Mouse (Mus musculus) heart, embryonic 14.5 days (tissue): ENCODE data around the gene Inhba. TPM values are rescaled to one million over a fixed set of nuclear protein-coding genes. Genes with fewer than 3 reads are reported as not detected.
A peak's percentile ranks its signal among the peaks of the same experiment; 100 is the strongest.

Source experiments
- ATAC-seq: fragments of 200-750 bp; cut with Nextera tagmentation; 2 replicates; pipeline ENCODE4 v1.8.0; 2017; ENCODE audit warnings: low read depth, moderate TSS enrichment; ENCODE audit not compliant: insufficient number of reproducible peaks, insufficient read depth, low FRiP score
- H3K27ac ChIP-seq, 2 experiments: fragments of 200-500 bp in 1 of 2; fragments of 300-500 bp in 1 of 2; sonication (generic) in 1 of 2; replicated peaks in 1 of 2; 2 replicates each; pipeline ENCODE4 v1.5.1; 2012 to 2014; ENCODE audit warnings: low read depth in 2 of 2, low read length in 2 of 2, control low read depth in 1 of 2, mild to moderate bottlenecking in 1 of 2, mixed read lengths in 1 of 2; ENCODE audit not compliant: control insufficient read depth in 1 of 2, insufficient read depth in 1 of 2
- H3K27me3 ChIP-seq: fragments of 300-500 bp; sonication (generic); 2 replicates; pipeline ENCODE4 v1.6.1; 2014; ENCODE audit warnings: mild to moderate bottlenecking, low read length, control low read depth; ENCODE audit not compliant: control insufficient read depth, insufficient read depth
- H3K36me3 ChIP-seq: fragments of 300-500 bp; sonication (generic); 2 replicates; pipeline ENCODE4 v1.6.1; 2014; ENCODE audit warnings: mild to moderate bottlenecking, control low read depth, low read length, mixed read lengths; ENCODE audit not compliant: control insufficient read depth, insufficient read depth
- H3K4me1 ChIP-seq, 2 experiments: fragments of 200-500 bp in 1 of 2; fragments of 300-500 bp in 1 of 2; sonication (generic) in 1 of 2; 2 replicates each; pipeline ENCODE4 v1.6.1; 2012 to 2014; ENCODE audit warnings: low read length in 2 of 2, control low read depth in 1 of 2, mixed read lengths in 1 of 2; ENCODE audit not compliant: control insufficient read depth in 2 of 2, insufficient read depth in 2 of 2
- H3K4me2 ChIP-seq: fragments of 300-500 bp; sonication (generic); 2 replicates; pipeline ENCODE4 v1.6.1; 2014; ENCODE audit warnings: mild to moderate bottlenecking, low read length
- H3K4me3 ChIP-seq, 2 experiments: fragments of 200-500 bp in 1 of 2; fragments of 300-500 bp in 1 of 2; sonication (generic) in 1 of 2; 2 replicates each; pipeline ENCODE4 v1.5.1; 2012 to 2014; ENCODE audit warnings: low read length in 2 of 2, mild to moderate bottlenecking in 2 of 2, control low read depth in 1 of 2, low read depth in 1 of 2, moderate library complexity in 1 of 2; ENCODE audit not compliant: control insufficient read depth in 1 of 2, insufficient read depth in 1 of 2
- H3K9ac ChIP-seq: fragments of 300-500 bp; sonication (generic); 2 replicates; pipeline ENCODE4 v1.6.1; 2014; ENCODE audit warnings: mild to moderate bottlenecking, low read length
- H3K9me3 ChIP-seq: fragments of 300-500 bp; sonication (generic); 2 replicates; pipeline ENCODE4 v1.6.1; 2016; ENCODE audit warnings: low read length, control low read depth; ENCODE audit not compliant: control insufficient read depth
- WGBS: fragments of 180-500 bp; shearing (Covaris S2); extraction: QIAGEN DNeasy Blood & Tissue Kit; methylation state at CpG from one replicate; pipeline ENCODE4 v1.1.7; 2014; 5-methylcytosine and 5-hydroxymethylcytosine counted together
- polyA plus RNA-seq: library from polyadenylated mRNA; unstranded; fragments of >200 nt; fragmentation: Nextera tagmentation; extraction: Ambion mirVana; gene quantifications from 2 replicates; pipeline ENCODE4 v1.2.1, GENCODE M21; 2014

Inhba gene
- polyA plus RNA-seq, 1 experiment from 2014 or later, result 14.6 TPM

DNA sequence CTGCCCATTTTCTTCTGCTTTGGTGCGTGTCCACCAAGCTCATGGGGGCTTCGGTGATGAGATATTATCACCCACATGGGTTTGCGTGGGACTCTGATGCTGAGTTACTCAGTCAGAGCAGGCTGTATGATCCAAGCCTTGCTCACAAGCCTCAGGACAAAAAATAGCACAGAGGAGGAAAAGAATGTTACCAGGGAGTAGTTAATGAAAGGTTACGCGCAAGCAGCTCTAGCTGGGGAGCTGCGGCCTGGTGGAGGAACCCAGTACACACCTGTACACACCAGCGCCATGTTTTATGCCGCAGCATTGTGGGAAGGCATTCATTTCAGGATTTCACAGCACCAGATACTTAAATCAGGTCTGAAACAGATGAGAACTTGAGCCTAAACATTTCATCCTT lies 10.9 kb downstream of the Inhba start:
- Histone ChIP-seq H3K4me1 (peaks cover 11 to 13% of the 10 kb centered on the region in 2 experiments; a peak in 3 of 4 replicates), H3K9me3 (no peaks in the 10 kb centered on the region), H3K27me3 (no peaks in the 10 kb centered on the region), H3K27ac (peak overlapping the region in 1 of 2 experiments; percentile 41; a peak in 1 of 4 replicates), H3K9ac (0 out of 2 replicates have a peak overlapping the region, but pooled peaks have one; percentile 21), H3K36me3 (peaks cover 10% of the 10 kb centered on the region; the same call in 1 of the 2 replicates), H3K4me2 (peak overlapping the region; percentile 84), H3K4me3 (no peak overlapping the region)
- 81% methylated on average over 8 of the region's 8 CpGs for WGBS
- no peak for ATAC-seq

DNA sequence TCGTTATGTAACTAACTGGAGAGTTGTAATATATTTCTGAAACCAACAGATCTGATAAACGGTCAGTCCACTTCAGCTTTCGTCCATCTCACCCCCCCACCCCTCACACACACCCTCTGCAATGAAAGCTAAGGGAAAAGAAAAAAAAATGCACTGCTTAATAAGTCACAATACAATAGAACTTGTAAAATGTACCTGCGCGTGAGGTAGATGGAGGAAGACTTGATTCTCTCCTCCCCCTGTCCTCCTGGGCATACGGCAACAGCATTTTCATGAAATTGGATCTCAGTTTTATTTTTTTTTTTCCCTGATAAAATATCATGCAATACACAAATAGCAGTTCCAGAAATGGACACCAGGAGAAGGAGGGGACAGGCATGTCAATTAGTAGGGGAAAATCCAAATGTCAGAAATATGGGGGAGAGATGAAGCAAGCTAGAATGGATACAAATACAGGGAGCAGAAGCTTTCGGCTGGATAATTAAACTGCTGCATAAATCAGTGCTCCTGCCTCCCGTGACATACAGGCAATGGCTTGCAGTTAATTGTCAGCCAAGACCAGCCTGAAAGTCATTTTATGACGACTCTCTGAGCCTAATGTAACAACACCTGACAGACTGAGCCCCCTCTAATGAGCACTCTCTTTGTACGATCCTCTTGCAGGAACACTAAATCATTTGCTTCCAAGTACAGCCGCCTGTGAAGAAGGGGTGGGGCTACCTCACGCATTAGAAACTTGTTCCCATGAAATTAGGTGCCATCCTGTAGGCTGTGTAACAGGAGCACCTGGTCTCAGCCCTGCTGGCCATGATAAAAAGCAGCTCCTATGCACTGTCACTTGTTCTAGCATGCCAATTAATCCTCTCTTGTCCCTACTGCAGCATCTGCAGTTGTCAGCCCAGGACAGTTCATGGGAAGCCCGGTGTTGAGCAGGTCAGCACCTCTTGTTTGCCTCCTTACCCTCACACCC lies 11.7 kb downstream of the Inhba start:
- Histone ChIP-seq H3K9me3 (no peaks in the 10 kb centered on the region), H3K4me3 (no peak overlapping the region), H3K27ac (no peak overlapping the region), H3K4me1 (peaks cover 9 to 10% of the 10 kb centered on the region in 2 experiments; a peak in 3 of 4 replicates), H3K9ac (no peak overlapping the region), H3K4me2 (0 out of 2 replicates have a peak overlapping the region, but pooled peaks have one; percentile 16), H3K27me3 (no peaks in the 10 kb centered on the region), H3K36me3 (peaks cover 10% of the 10 kb centered on the region; the same call in 1 of the 2 replicates)
- no peak for ATAC-seq
- 61% methylated on average over 13 of the region's 13 CpGs for WGBS

DNA sequence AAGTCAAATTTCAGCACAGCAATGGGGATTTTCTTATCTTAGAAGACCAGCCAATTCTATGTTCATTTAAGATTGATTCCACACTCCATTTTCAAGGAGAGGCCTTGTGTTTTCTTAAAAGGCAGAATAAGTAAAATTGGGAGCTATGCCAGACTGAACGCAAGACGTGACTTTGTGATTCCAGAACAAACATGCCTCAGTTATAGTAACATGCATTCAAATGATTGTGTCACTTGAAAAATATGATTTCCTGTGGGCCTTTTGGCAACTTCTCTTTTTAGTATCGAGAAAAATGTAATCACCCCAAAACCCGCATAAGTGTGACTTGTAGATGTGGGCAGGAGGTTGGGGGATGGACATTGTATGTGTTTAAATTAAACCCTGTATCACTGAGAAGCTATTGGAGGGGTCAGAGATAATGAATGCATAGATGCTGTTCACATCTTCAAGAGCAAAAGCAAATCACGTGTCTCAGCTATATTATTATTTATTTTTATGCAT lies 19.0 kb downstream of the Inhba start:
- H3K9me3 ChIP-seq, result no peaks in the 10 kb centered on the region
- no peak overlapping the region for H3K27ac ChIP-seq
- no peaks in the 10 kb centered on the region for H3K27me3 ChIP-seq
- no peak overlapping the region for H3K4me2 ChIP-seq
- H3K36me3 ChIP-seq, result peaks cover 10% of the 10 kb centered on the region; the same call in 1 of the 2 replicates
- 68% methylated on average over 5 of the region's 5 CpGs for WGBS
- H3K9ac ChIP-seq, result no peak overlapping the region
- no peaks in the 10 kb centered on the region for H3K4me1 ChIP-seq
- no peak overlapping the region for H3K4me3 ChIP-seq
- no peak for ATAC-seq

DNA sequence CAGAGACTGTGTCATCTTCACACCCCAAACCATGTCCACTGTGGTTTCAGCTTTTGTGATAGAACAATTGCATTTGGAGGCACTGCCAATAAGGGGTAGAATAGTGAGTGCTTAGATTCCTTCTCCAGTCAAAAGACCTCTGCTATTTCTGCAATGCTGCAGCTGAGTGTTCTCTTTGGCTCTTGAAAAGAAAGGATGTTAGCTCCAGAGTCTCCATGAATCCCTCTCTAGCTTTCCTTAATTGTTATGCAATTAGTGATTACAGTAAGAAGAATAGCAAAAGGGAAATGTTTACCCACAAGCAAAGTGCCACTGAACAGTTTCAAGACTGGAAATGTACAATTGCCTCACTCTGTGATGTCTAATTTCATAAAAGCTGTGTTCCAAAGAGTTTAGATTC lies 20.8 kb downstream of the Inhba start:
- Histone ChIP-seq H3K4me3 (no peak overlapping the region), H3K27me3 (no peaks in the 10 kb centered on the region), H3K36me3 (no peaks in the 10 kb centered on the region), H3K4me2 (no peak overlapping the region), H3K27ac (no peak overlapping the region), H3K9me3 (no peaks in the 10 kb centered on the region), H3K4me1 (no peaks in the 10 kb centered on the region), H3K9ac (no peak overlapping the region)
- no peak for ATAC-seq

DNA sequence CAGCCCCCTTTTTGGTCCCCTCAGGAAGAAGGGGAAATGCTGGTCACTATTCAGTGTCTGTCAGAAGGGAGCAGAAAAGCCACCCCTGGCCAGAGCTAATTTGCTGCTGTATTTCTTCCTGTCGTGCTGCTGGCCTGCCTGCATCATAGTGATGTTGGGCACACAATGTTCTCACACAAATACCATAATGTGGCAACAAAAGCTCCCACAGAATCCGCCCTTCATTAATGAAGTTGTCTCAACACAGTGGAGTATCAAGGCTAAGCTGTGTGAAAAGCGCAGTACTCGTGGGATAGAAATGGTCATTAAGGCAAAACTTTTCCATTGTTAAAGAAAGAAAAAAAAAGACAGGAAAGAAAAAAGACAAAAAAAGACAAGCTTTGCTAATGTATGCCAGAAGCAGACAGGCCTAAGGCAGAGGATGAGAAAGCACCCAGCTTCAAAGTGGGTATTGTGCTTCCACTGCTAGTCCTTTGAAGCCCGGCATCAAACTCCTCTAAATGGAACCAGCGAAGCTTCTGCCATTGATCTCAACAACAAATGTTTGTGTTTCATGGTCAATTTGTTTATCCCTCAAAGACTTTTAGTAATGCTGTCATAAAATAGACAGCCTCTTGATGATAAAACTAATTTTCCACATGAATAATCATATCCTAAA lies 21.4 kb downstream of the Inhba start:
- H3K4me1 ChIP-seq, result no peaks in the 10 kb centered on the region
- WGBS, result 74% methylated on average over 6 of the region's 6 CpGs
- no peak overlapping the region for H3K4me3 ChIP-seq
- no peaks in the 10 kb centered on the region for H3K27me3 ChIP-seq
- H3K9me3 ChIP-seq, result no peaks in the 10 kb centered on the region
- ATAC-seq, result no peak
- H3K4me2 ChIP-seq, result no peak overlapping the region
- H3K36me3 ChIP-seq, result no peaks in the 10 kb centered on the region
- no peak overlapping the region for H3K9ac ChIP-seq
- no peak overlapping the region for H3K27ac ChIP-seq

DNA sequence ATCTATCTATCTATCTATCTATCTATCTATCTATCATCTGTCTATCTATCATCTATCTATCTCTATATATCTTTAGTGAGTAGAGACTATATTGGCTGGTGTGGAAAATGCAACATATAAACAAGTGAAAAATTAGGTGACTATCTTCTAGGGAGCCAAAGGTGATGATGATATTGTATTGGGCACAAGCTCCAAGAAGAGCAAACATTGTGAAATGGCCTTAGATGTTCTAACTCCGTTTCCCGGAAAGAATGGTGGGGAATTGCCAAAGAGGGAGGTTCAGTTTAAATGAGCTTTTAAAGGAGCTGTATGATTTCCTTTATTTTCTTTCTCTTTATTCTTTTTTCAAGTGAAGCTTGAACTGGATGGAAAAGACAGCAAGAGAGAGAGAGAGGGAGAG lies 57.4 kb downstream of the Inhba start:
- no peak overlapping the region for H3K27ac ChIP-seq
- H3K9me3 ChIP-seq, result no peaks in the 10 kb centered on the region
- no peaks in the 10 kb centered on the region for H3K27me3 ChIP-seq
- H3K4me2 ChIP-seq, result no peak overlapping the region
- no peak for ATAC-seq
- H3K4me3 ChIP-seq, result no peak overlapping the region
- no peaks in the 10 kb centered on the region for H3K36me3 ChIP-seq
- whole genome bisulfite sequencing, result 83% methylated on average over 2 of the region's 2 CpGs
- H3K4me1 ChIP-seq, result no peaks in the 10 kb centered on the region
- H3K9ac ChIP-seq, result no peak overlapping the region

DNA sequence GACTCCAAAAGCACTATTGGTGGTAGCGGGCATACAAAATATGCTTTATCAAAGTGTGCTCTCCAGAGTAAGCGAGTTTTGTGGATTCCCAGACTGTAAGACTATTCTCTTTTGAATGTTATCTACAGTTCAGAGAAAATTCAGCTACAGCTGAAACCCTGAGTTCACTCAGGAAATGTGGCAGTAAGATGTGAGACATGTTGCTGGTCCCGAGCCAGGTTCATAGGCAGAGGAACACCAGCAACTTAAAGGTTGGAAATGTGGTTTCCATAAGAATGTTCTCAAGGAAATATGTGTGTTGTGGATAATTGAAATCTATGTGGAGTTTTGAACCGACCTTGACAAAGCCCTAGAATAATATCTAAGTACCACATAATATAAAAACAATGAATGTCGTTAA lies 65.6 kb downstream of the Inhba start:
- 48% methylated on average over 5 of the region's 5 CpGs for WGBS
- no peak overlapping the region for H3K9ac ChIP-seq
- no peaks in the 10 kb centered on the region for H3K4me1 ChIP-seq
- no peak overlapping the region for H3K4me2 ChIP-seq
- no peaks in the 10 kb centered on the region for H3K27me3 ChIP-seq
- no peak overlapping the region; a peak in 1 of 4 replicates for H3K27ac ChIP-seq
- no peak overlapping the region for H3K4me3 ChIP-seq
- no peaks in the 10 kb centered on the region for H3K9me3 ChIP-seq
- no peak; the same call in 1 of the 2 replicates for ATAC-seq
- no peaks in the 10 kb centered on the region for H3K36me3 ChIP-seq
